Mouse (Mus musculus): ENCODE results near the gene Tbc1d19. TPM values are rescaled to one million over a fixed set of nuclear protein-coding genes. Genes with fewer than 3 reads are reported as not detected.

Gene Tbc1d19
- total RNA-seq, 4 experiments from 2014 or later = 24.7 to 47.3 (median 30.8) TPM

- DNase-seq = no peak
Measured at GRCm38 (mm10) chr5:53909201-53909600, 99.8 kb downstream of the Tbc1d19 start.

GRCm38 (mm10) chr5:53920416-53920815 lies 111.0 kb downstream of the Tbc1d19 start:
- DNase-seq = no peak

GRCm38 (mm10) chr5:53922149-53922904 lies 112.9 kb downstream of the Tbc1d19 start:
- no peak for DNase-seq

- no peak for DNase-seq
Measured at GRCm38 (mm10) chr5:53924005-53924404, 114.6 kb downstream of the Tbc1d19 start.

- DNase-seq = no peak
Measured at GRCm38 (mm10) chr5:53926301-53926855, 117.0 kb downstream of the Tbc1d19 start.

GRCm38 (mm10) chr5:53927886-53928285 lies 118.5 kb downstream of the Tbc1d19 start:
- no peak for DNase-seq

GRCm38 (mm10) chr5:53928537-53928936 lies 119.1 kb downstream of the Tbc1d19 start:
- no peak for DNase-seq

GRCm38 (mm10) chr5:53929205-53929614 lies 119.8 kb downstream of the Tbc1d19 start:
- DNase-seq = no peak

- no peak for DNase-seq
Measured at GRCm38 (mm10) chr5:53929814-53930213, 120.4 kb downstream of the Tbc1d19 start.

GRCm38 (mm10) chr5:53931011-53931410 lies 121.6 kb downstream of the Tbc1d19 start:
- DNase-seq = no peak

- DNase-seq = peak; percentile 32
Measured at GRCm38 (mm10) chr5:53933628-53934027, 124.2 kb downstream of the Tbc1d19 start.

GRCm38 (mm10) chr5:53934040-53934439 lies 124.6 kb downstream of the Tbc1d19 start:
- DNase-seq = no peak

- DNase-seq = peak; percentile 39
Measured at GRCm38 (mm10) chr5:53934826-53935225, 125.4 kb downstream of the Tbc1d19 start.

GRCm38 (mm10) chr5:53937187-53937586 lies 127.8 kb downstream of the Tbc1d19 start:
- DNase-seq = peak; percentile 60

GRCm38 (mm10) chr5:53939026-53939425 lies 129.6 kb downstream of the Tbc1d19 start:
- no peak for DNase-seq

- no peak for DNase-seq
Measured at GRCm38 (mm10) chr5:53941322-53942024, 132.1 kb downstream of the Tbc1d19 start.

- DNase-seq = no peak
Measured at GRCm38 (mm10) chr5:53942332-53942731, 132.9 kb downstream of the Tbc1d19 start.

GRCm38 (mm10) chr5:53943321-53943857 lies 134.0 kb downstream of the Tbc1d19 start:
- DNase-seq = peak; percentile 28

- DNase-seq = no peak
Measured at GRCm38 (mm10) chr5:53946747-53947146, 137.3 kb downstream of the Tbc1d19 start.

- no peak for DNase-seq
Measured at GRCm38 (mm10) chr5:53947549-53948183, 138.3 kb downstream of the Tbc1d19 start.

GRCm38 (mm10) chr5:53948606-53949266 lies 139.3 kb downstream of the Tbc1d19 start:
- DNase-seq = peak; percentile 60

- no peak for DNase-seq
Measured at GRCm38 (mm10) chr5:53950189-53950588, 140.8 kb downstream of the Tbc1d19 start.
